Mouse (Mus musculus): Measurements from ENCODE around the gene Scn4b. TPM values are rescaled to one million over a fixed set of nuclear protein-coding genes. Genes with fewer than 3 reads are reported as not detected.
A peak's percentile ranks its signal among the peaks of the same experiment; 100 is the strongest.

Gene Scn4b
- polyA plus RNA-seq, 1 experiment from 2014 or later = not detected

DNA sequence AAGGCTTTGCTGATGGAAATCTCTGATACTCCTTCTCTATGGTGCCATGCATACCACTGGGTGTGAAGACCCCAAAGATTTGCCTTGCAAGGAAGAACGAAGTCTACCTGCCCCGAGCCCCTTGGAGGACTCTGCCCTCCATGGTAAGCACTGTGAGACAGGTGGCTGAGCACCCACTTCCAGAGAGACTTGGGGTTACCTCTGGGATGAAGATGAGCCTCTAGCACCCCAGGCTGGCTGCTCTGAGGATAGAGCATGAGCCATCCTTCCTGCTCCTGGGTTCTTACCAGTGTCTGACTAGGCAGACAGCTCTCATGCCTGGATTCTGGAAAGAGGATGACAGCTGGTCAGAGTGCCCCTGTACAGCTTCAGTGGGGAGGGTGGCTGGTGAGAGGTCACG, 8.1 kb upstream of the Scn4b start:
- DNase-seq (ENCODE audit: low read depth, low spot score) (no peak), ATAC-seq (no peak)
- ChIA-PET POLR2A (no interaction called here), CTCF (no interaction called here)
- no peak for TF ChIP-seq CTCF (IDR thresholded peaks at IDR 0.05)
- peaks cover 31% of the 10 kb centered on the region for H3K27me3 ChIP-seq
- in situ Hi-C loops (cut with MboI; ENCODE audit: low pct_unique_long_range_greater_than_20kb) = loop anchor here (25.0 kb wide), 2 partner anchors 293 to 468 kb away; partner anchors contain the start of gene Treh

DNA sequence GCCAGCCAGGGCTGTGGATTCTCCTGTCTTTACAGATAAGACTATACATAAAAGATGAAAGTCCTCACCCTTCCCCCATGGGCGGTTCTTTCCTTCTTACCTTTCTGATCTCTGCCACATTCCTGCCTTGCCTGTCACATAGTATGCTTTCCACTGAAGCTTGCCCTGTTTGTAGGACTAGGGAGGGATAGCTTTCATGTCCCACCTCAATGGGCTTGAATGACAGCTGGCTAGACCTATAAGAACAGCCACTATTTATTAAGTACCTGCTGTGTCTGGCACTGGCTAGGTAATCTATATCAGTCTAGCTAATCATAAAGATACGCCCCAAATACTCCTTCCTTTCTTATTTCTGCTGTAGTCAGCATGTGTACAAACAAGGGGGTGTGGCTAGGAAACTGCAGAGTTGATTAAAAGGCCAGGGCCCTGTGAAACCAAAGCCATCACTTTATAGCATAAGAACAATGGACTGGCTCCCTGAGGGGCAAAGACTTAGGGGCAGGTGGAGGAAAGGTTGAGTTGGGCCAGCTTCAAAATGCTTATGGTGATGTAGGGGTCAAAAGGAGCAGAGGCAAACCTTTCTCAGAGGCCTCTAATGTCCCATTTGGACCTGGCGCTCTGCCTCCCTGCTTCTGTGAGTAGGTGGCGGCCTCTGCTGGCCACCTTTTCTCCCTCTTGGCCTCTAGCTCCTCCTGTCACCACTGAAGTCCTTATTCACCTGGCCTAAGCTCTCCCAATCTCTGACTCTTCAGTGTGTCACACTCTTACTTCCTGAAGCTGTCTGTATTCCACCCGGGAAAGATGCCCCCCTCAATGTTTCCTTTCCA, 4.5 kb upstream of the Scn4b start:
- DNase-seq (ENCODE audit: low read depth, low spot score) = no peak
- ChIA-PET CTCF (interaction anchor here (1.1 to 1.9 kb wide), 3 partner anchors 11 to 13 kb away, joined by 3 to 5 read pairs (median 3); no protein-coding TSS in a partner anchor), POLR2A (no interaction called here)
- ATAC-seq = no peak
- in situ Hi-C loops (cut with MboI; ENCODE audit: low pct_unique_long_range_greater_than_20kb) = loop anchor here (25.0 kb wide), 2 partner anchors 296 to 471 kb away; partner anchors contain the start of gene Treh
- TF ChIP-seq CTCF (IDR thresholded peaks at IDR 0.05) = no peak
- H3K27me3 ChIP-seq = peaks cover 56% of the 10 kb centered on the region

DNA sequence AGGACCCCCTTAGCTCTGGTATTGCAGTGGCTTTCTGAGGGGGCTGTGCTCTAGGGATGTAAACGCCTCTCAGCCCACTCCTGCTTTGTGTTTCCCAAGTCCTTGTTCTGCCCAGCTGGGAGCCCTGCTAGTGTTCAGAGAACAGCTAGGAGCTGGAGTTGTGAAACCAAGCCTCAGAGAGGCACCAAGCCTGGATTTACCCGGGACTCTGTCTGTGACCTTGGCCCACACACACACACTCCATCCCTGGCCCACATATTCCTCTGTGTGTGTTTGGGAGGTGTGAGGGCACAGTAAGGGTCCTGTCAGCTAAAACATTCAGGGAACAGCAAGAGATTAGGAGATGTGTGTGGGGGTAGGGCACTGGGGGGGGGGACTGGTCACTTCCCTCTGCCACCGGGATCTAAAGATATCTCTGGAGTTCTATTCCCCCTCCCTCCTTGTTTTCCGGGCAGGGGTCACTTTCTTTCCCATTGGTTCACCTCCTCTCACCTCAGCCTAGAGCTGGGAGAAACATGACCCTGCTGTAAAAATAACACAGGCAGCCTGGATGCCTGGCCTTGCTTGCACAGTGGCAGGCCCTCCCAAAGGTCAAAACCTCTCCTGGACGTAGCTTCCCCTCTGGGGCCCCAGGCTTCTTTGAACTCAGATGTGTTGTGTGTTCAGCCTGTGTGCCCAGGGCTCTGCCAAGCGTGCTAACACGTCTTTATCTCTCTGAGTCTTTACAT, 1.6 kb upstream of the Scn4b start:
- CTCF ChIA-PET = no interaction called here
- H3K27me3 ChIP-seq = peaks cover 75% of the 10 kb centered on the region
- TF ChIP-seq CTCF (IDR thresholded peaks at IDR 0.05) = no peak
- DNase-seq (ENCODE audit: low read depth, low spot score) = no peak
- in situ Hi-C loops (cut with MboI; ENCODE audit: low pct_unique_long_range_greater_than_20kb) = loop anchor here (25.0 kb wide), 2 partner anchors 299 to 474 kb away; partner anchors contain the start of gene Treh
- POLR2A ChIA-PET = no interaction called here
- no peak for ATAC-seq

DNA sequence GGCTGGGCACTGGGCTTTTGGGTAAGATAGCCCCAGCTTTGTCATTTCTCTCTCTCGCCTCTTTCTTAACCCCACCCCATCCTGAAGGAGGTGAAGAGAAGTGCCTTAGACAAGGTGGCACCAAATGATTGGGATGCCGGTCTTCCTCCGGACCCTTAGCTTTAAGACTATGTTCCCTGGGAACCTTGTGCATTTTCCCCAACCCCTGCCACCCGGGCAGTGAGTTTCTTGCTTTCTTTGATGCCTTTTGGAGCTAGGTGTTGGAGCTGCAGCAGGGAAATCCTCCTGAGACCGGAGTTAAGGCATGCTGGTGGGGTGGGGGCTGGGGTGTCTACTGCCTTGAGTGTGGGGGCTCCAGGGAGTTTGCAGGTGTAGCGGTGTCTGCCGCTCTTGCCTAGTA, 887 bp downstream of the Scn4b start:
- peaks cover 79% of the 10 kb centered on the region for H3K27me3 ChIP-seq
- CTCF ChIA-PET = no interaction called here
- ATAC-seq (no peak), DNase-seq (ENCODE audit: low read depth, low spot score) (no peak)
- in situ Hi-C loops (cut with MboI; ENCODE audit: low pct_unique_long_range_greater_than_20kb) = loop anchor here (25.0 kb wide), 2 partner anchors 302 to 477 kb away; partner anchors contain the start of gene Treh
- POLR2A ChIA-PET = no interaction called here
- TF ChIP-seq CTCF (IDR thresholded peaks at IDR 0.05) = no peak

DNA sequence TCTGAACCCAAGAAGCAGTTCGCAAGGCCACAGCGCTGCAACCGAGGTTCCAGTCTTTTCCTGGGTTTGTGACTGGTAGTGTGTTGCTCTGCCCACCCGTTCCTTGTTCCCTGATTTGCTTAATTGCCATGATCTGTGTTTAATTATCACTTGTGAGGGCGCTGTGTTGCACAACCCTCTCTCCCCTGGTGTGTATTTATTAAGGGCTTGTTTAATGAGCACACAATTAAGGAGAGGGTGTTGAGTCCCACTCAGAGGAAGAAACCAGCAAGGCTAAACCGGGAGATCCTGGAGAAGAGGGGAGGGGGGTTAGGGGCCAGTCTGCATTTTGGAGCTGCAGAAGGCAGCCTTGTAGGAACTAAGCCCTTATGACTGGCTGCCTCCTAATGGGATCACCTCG, 2.8 kb downstream of the Scn4b start:
- DNase-seq (ENCODE audit: low read depth, low spot score) = no peak
- no peak for ATAC-seq
- in situ Hi-C loops (cut with MboI; ENCODE audit: low pct_unique_long_range_greater_than_20kb) = loop anchor here (25.0 kb wide), 2 partner anchors 304 to 479 kb away; partner anchors contain the start of gene Treh
- ChIA-PET POLR2A (no interaction called here), CTCF (no interaction called here)
- no peak for TF ChIP-seq CTCF (IDR thresholded peaks at IDR 0.05)
- H3K27me3 ChIP-seq = peaks cover 79% of the 10 kb centered on the region

DNA sequence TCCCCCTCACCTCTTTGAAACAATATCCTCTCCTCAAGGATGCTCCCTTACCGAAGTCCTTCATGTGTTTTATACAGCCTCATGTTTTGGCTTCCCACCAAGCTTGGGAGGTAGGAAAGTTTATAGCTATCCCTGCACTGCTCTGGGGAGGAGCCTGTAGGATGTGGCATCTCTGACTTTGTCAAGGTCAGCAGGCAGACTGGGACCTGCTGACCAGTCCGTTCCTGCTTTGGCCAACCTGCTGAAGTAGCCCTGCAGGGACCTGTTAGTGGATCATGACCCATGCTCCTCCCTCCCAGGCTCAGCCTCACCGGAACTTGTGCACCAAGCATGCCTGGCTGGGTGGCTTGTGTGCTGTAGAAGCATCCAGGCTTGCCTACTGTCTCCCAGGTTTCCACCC, 4.5 kb downstream of the Scn4b start:
- no peak for TF ChIP-seq CTCF (IDR thresholded peaks at IDR 0.05)
- ChIA-PET POLR2A (no interaction called here), CTCF (no interaction called here)
- in situ Hi-C loops (cut with MboI; ENCODE audit: low pct_unique_long_range_greater_than_20kb) = loop anchor here (25.0 kb wide), 2 partner anchors 305 to 480 kb away; partner anchors contain the start of gene Treh
- DNase-seq (ENCODE audit: low read depth, low spot score) (no peak), ATAC-seq (no peak)
- H3K27me3 ChIP-seq = peaks cover 66% of the 10 kb centered on the region

DNA sequence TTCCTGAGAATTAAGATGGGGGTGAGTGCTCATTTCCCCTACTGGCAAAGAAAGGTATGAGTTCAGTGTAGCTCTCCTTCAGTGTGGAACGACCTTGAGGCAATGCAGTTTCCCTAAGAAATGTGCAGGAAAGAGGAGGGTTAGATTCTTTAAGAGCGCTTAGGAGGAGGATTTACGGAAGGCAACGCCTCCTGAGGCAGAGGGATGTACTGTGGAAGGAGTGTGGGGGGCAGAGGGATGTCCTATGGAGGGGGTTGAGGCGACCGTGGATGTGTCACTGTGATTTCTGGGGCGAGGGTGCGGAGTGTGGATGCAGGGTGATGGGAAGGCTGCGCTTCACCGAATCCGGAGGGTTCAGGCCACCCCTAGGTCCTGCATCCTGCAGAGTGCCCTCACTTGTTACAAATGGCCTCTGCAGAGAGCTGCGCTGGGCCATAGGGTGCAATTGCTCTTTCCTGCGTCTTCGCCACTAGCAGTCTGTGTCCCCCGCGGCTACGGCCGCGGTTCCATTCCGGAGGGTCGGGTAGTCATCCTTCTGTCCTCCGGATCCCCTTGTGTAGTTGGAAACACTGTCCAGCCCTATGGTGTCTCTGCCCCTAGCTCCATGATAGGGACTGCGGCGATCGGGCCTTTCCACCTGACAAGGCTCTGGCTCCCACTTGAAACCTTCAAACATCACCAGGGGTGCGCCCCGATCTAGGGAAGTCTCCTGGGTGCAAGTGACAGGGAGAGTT, 7.5 kb downstream of the Scn4b start:
- TF ChIP-seq CTCF (IDR thresholded peaks at IDR 0.05) = no peak
- in situ Hi-C loops (cut with MboI; ENCODE audit: low pct_unique_long_range_greater_than_20kb) = loop anchor here (25.0 kb wide), 2 partner anchors 308 to 483 kb away; partner anchors contain the start of gene Treh
- peaks cover 57% of the 10 kb centered on the region for H3K27me3 ChIP-seq
- CTCF ChIA-PET = interaction anchor here (1.5 to 2.4 kb wide), 2 partner anchors 11 to 24 kb away, joined by 3 to 6 read pairs; no protein-coding TSS in a partner anchor
- ATAC-seq (no peak), DNase-seq (ENCODE audit: low read depth, low spot score) (no peak)
- POLR2A ChIA-PET = no interaction called here

DNA sequence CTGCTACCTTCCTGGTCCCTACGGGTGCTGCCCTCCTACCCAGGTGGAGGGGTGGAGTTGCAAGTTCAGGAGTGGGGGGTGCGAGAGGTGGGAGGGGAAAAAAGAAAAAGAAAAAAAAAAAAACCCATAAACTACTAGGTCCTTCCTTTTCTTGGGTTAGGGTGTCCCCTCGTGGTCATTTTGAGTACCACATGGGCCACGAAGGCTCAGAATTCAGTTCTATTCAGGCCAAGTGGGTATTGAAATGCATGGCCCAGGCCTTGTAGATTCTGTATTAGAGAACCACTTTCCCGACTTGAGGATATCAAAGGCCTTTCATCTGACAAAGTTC, 8.0 kb downstream of the Scn4b start:
- no peak for DNase-seq (ENCODE audit: low read depth, low spot score)
- peaks cover 56% of the 10 kb centered on the region for H3K27me3 ChIP-seq
- no peak for ATAC-seq
- ChIA-PET POLR2A (no interaction called here), CTCF (interaction anchor here (1.1 to 2.4 kb wide), 2 partner anchors 25 to 36 kb away, joined by 3 to 6 read pairs; no protein-coding TSS in a partner anchor)
- in situ Hi-C loops (cut with MboI; ENCODE audit: low pct_unique_long_range_greater_than_20kb) = loop anchor here (25.0 kb wide), 2 partner anchors 309 to 484 kb away; partner anchors contain the start of gene Treh
- peak; percentile 79 for TF ChIP-seq CTCF (IDR thresholded peaks at IDR 0.05)

DNA sequence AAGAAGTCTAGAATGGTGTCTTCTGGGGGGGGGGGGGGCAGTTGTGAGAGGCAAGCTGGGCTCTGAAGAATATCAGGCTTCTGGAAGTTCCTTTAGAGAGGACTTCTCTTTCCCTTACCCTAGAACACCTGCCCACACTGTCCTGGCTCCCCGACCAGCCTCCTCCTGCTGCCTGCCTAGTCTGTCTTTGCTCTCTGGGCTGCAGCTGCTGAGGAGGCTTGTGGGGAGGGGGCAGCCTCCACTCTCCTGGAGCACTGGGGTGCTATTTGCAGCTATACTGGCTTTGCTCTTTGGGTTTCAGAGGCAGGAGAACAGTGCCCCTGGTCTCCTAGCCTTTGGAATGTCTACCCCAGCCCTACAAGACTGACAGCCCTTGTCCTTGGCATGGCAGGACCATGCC, 12.7 kb downstream of the Scn4b start:
- DNase-seq (ENCODE audit: low read depth, low spot score) (no peak), ATAC-seq (no peak)
- CTCF ChIA-PET = interaction anchor here (0.8 kb wide), 1 partner anchor 29 kb away, joined by 3 read pairs; no protein-coding TSS in a partner anchor
- in situ Hi-C loops (cut with MboI; ENCODE audit: low pct_unique_long_range_greater_than_20kb) = no loop called here
- peaks cover 54% of the 10 kb centered on the region for H3K27me3 ChIP-seq
- POLR2A ChIA-PET = no interaction called here
- TF ChIP-seq CTCF (IDR thresholded peaks at IDR 0.05) = no peak

DNA sequence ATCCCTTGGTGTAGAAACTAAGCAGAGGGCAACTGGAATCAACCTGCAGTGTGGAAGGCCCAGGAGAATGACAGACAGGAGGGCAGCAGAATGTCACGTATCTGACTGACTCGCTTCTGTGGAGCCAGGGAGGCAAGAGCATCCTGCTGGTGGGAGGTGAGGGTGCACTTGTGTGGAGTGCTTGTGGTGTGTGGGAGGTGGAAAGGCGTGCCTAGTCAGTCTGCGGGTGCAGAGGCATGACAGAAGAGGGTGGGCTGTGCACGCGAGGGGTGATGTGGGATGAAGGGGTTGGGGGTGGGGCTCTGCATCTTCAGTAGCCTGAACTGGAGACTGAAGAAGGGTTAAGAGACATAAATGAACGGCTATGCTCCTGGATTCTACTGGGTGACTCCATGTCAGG, 15.2 kb downstream of the Scn4b start:
- DNase-seq (ENCODE audit: low read depth, low spot score) (no peak), ATAC-seq (no peak)
- ChIA-PET CTCF (no interaction called here), POLR2A (no interaction called here)
- TF ChIP-seq CTCF (IDR thresholded peaks at IDR 0.05) = no peak
- in situ Hi-C loops (cut with MboI; ENCODE audit: low pct_unique_long_range_greater_than_20kb) = no loop called here
- peaks cover 73% of the 10 kb centered on the region for H3K27me3 ChIP-seq

Measured in Patski (cell line).